Mouse (Mus musculus) hindbrain, embryonic 13.5 days (tissue): ENCODE measurements at regions not wholly inside any gene's neighbourhood (a gene's known extent, or its start where the extent isn't known, plus 50 kb on each side); places are given as distances from the start of the nearest gene placed in this dataset.
A peak's percentile ranks its signal among the peaks of the same experiment; 100 is the strongest.

Experiments used
- ATAC-seq: fragments of 200-750 bp; cut with Nextera tagmentation; 2 replicates; pipeline ENCODE4 v1.8.0; 2017; ENCODE audit warnings: moderate TSS enrichment; ENCODE audit not compliant: low FRiP score
- H3K27ac ChIP-seq: fragments of 300-500 bp; sonication (generic); 2 replicates; pipeline ENCODE4 v1.5.1; 2015; ENCODE audit warnings: inconsistent platforms, mild to moderate bottlenecking, moderate library complexity
- H3K27me3 ChIP-seq: fragments of 300-500 bp; sonication (generic); 2 replicates; pipeline ENCODE4 v1.6.1; 2015; ENCODE audit warnings: mild to moderate bottlenecking, inconsistent platforms
- H3K36me3 ChIP-seq: fragments of 300-500 bp; sonication (generic); 2 replicates; pipeline ENCODE4 v1.6.1; 2015; ENCODE audit warnings: mild to moderate bottlenecking, inconsistent platforms
- H3K4me1 ChIP-seq: fragments of 300-500 bp; sonication (generic); replicated peaks from 2 replicates; pipeline ENCODE4 v1.6.1; 2015; ENCODE audit warnings: inconsistent platforms
- H3K4me2 ChIP-seq: fragments of 300-500 bp; sonication (generic); 2 replicates; pipeline ENCODE4 v1.6.1; 2015; ENCODE audit warnings: inconsistent platforms, mild to moderate bottlenecking, moderate library complexity
- H3K4me3 ChIP-seq: fragments of 300-500 bp; sonication (generic); 2 replicates; pipeline ENCODE4 v1.5.1; 2015; ENCODE audit warnings: mild to moderate bottlenecking, inconsistent platforms
- H3K9ac ChIP-seq: fragments of 300-500 bp; sonication (generic); 2 replicates; pipeline ENCODE4 v1.6.1; 2015; ENCODE audit warnings: mild to moderate bottlenecking, inconsistent platforms
- H3K9me3 ChIP-seq: fragments of 300-500 bp; sonication (generic); 2 replicates; pipeline ENCODE4 v1.6.1; 2016; ENCODE audit warnings: inconsistent platforms
- WGBS: fragments of 180-500 bp; shearing (Covaris S2); methylation state at CpG from one replicate; pipeline ENCODE4 v1.1.7; 2015; 5-methylcytosine and 5-hydroxymethylcytosine counted together

GRCm38 (mm10) chr14:36617987-36618386 lies 350.6 kb downstream of the Ccser2 start:
- Histone ChIP-seq H3K9me3 (no peaks in the 10 kb centered on the region), H3K9ac (no peak overlapping the region), H3K4me2 (no peak overlapping the region), H3K4me1 (no peaks in the 10 kb centered on the region), H3K27ac (no peak overlapping the region), H3K4me3 (no peak overlapping the region), H3K36me3 (no peaks in the 10 kb centered on the region), H3K27me3 (no peaks in the 10 kb centered on the region)
- WGBS: 91% methylated on average over 5 of the region's 5 CpGs
- no peak for ATAC-seq

GRCm38 (mm10) chr14:36614926-36615325 lies 353.7 kb downstream of the Ccser2 start:
- no peaks in the 10 kb centered on the region for H3K9me3 ChIP-seq
- no peaks in the 10 kb centered on the region for H3K27me3 ChIP-seq
- no peak overlapping the region for H3K9ac ChIP-seq
- no peak overlapping the region for H3K4me2 ChIP-seq
- WGBS: 88% methylated on average over 3 of the region's 3 CpGs
- no peak overlapping the region for H3K4me3 ChIP-seq
- no peak for ATAC-seq
- no peaks in the 10 kb centered on the region for H3K36me3 ChIP-seq
- no peak overlapping the region for H3K27ac ChIP-seq
- no peaks in the 10 kb centered on the region for H3K4me1 ChIP-seq

GRCm38 (mm10) chr14:36612860-36613259 lies 355.7 kb downstream of the Ccser2 start:
- Histone ChIP-seq H3K4me2 (no peak overlapping the region), H3K9me3 (no peaks in the 10 kb centered on the region), H3K4me3 (no peak overlapping the region), H3K4me1 (no peaks in the 10 kb centered on the region), H3K36me3 (no peaks in the 10 kb centered on the region), H3K27ac (no peak overlapping the region), H3K27me3 (no peaks in the 10 kb centered on the region), H3K9ac (no peak overlapping the region)
- ATAC-seq: no peak
- WGBS: 93% methylated on average over 3 of the region's 3 CpGs

GRCm38 (mm10) chr14:36584065-36584635 lies 384.4 kb downstream of the Ccser2 start:
- H3K4me1 ChIP-seq: no peaks in the 10 kb centered on the region
- 59% methylated on average over 4 of the region's 4 CpGs for WGBS
- no peak overlapping the region for H3K27ac ChIP-seq
- no peaks in the 10 kb centered on the region for H3K27me3 ChIP-seq
- H3K9me3 ChIP-seq: no peaks in the 10 kb centered on the region
- no peaks in the 10 kb centered on the region for H3K36me3 ChIP-seq
- no peak overlapping the region for H3K4me2 ChIP-seq
- 0 out of 2 replicates have a peak, but pooled peaks have one; percentile 39 for ATAC-seq
- H3K4me3 ChIP-seq: no peak overlapping the region
- no peak overlapping the region for H3K9ac ChIP-seq

- ATAC-seq: 0 out of 2 replicates have a peak, but pooled peaks have one; percentile 52
- H3K27me3 ChIP-seq: no peaks in the 10 kb centered on the region
Observed at GRCm38 (mm10) chr14:36583338-36584064, 385.1 kb downstream of the Ccser2 start.

GRCm38 (mm10) chr14:36563229-36563865 lies 405.2 kb downstream of the Ccser2 start:
- no peak overlapping the region for H3K27ac ChIP-seq
- no peak overlapping the region for H3K4me3 ChIP-seq
- no peaks in the 10 kb centered on the region for H3K4me1 ChIP-seq
- H3K9ac ChIP-seq: no peak overlapping the region
- H3K36me3 ChIP-seq: no peaks in the 10 kb centered on the region
- no peaks in the 10 kb centered on the region for H3K27me3 ChIP-seq
- no peak overlapping the region for H3K4me2 ChIP-seq
- 25% methylated on average over 3 of the region's 3 CpGs for WGBS
- ATAC-seq: no peak
- H3K9me3 ChIP-seq: no peaks in the 10 kb centered on the region

More at GRCm38 (mm10) chr14:36583338-36584064, 385.1 kb downstream of the Ccser2 start:
- Histone ChIP-seq H3K4me1 (no peaks in the 10 kb centered on the region), H3K27ac (no peak overlapping the region), H3K4me3 (no peak overlapping the region), H3K36me3 (no peaks in the 10 kb centered on the region), H3K9me3 (no peaks in the 10 kb centered on the region), H3K4me2 (no peak overlapping the region), H3K9ac (no peak overlapping the region)
- 70% methylated on average over 3 of the region's 3 CpGs for WGBS

GRCm38 (mm10) chr14:36537402-36537801 lies 431.2 kb downstream of the Ccser2 start:
- H3K36me3 ChIP-seq: no peaks in the 10 kb centered on the region
- H3K9ac ChIP-seq: no peak overlapping the region
- H3K27ac ChIP-seq: no peak overlapping the region
- no peak for ATAC-seq
- H3K4me2 ChIP-seq: no peak overlapping the region
- no peaks in the 10 kb centered on the region for H3K27me3 ChIP-seq
- H3K9me3 ChIP-seq: no peaks in the 10 kb centered on the region
- H3K4me1 ChIP-seq: no peaks in the 10 kb centered on the region
- 90% methylated on average over 5 of the region's 5 CpGs for WGBS
- no peak overlapping the region for H3K4me3 ChIP-seq

GRCm38 (mm10) chr14:36527310-36527709 lies 432.6 kb downstream of the 4930474N05Rik start:
- no peaks in the 10 kb centered on the region for H3K9me3 ChIP-seq
- H3K4me2 ChIP-seq: no peak overlapping the region
- no peak overlapping the region for H3K4me3 ChIP-seq
- no peaks in the 10 kb centered on the region for H3K36me3 ChIP-seq
- no peaks in the 10 kb centered on the region for H3K27me3 ChIP-seq
- H3K9ac ChIP-seq: no peak overlapping the region
- WGBS: 90% methylated on average over 1 of the region's 1 CpGs
- H3K27ac ChIP-seq: no peak overlapping the region
- H3K4me1 ChIP-seq: no peaks in the 10 kb centered on the region
- ATAC-seq: no peak

- Histone ChIP-seq H3K4me2 (no peak overlapping the region), H3K4me1 (no peaks in the 10 kb centered on the region), H3K9ac (no peak overlapping the region), H3K27me3 (no peaks in the 10 kb centered on the region), H3K36me3 (no peaks in the 10 kb centered on the region), H3K9me3 (no peaks in the 10 kb centered on the region), H3K4me3 (no peak overlapping the region), H3K27ac (no peak overlapping the region)
- ATAC-seq: no peak
Observed at GRCm38 (mm10) chr14:36525591-36526037, 430.9 kb downstream of the 4930474N05Rik start.

GRCm38 (mm10) chr14:36502076-36502994 lies 407.6 kb downstream of the 4930474N05Rik start:
- Histone ChIP-seq H3K9ac (no peak overlapping the region), H3K27me3 (no peaks in the 10 kb centered on the region), H3K4me2 (no peak overlapping the region), H3K4me1 (no peaks in the 10 kb centered on the region), H3K27ac (no peak overlapping the region), H3K9me3 (no peaks in the 10 kb centered on the region), H3K36me3 (no peaks in the 10 kb centered on the region), H3K4me3 (no peak overlapping the region)
- ATAC-seq: no peak; the same call in 1 of the 2 replicates
- whole genome bisulfite sequencing: 75% methylated on average over 2 of the region's 2 CpGs

GRCm38 (mm10) chr14:36499323-36499722 lies 404.6 kb downstream of the 4930474N05Rik start:
- WGBS: 89% methylated on average over 2 of the region's 2 CpGs
- Histone ChIP-seq H3K9ac (no peak overlapping the region), H3K27me3 (no peaks in the 10 kb centered on the region), H3K9me3 (no peaks in the 10 kb centered on the region), H3K27ac (no peak overlapping the region), H3K4me3 (no peak overlapping the region), H3K36me3 (no peaks in the 10 kb centered on the region), H3K4me2 (no peak overlapping the region), H3K4me1 (no peaks in the 10 kb centered on the region)
- no peak for ATAC-seq

GRCm38 (mm10) chr14:36485499-36485898 lies 390.8 kb downstream of the 4930474N05Rik start:
- ATAC-seq: no peak

More at GRCm38 (mm10) chr14:36485499-36485898, 390.8 kb downstream of the 4930474N05Rik start:
- Histone ChIP-seq H3K27me3 (no peaks in the 10 kb centered on the region), H3K36me3 (no peaks in the 10 kb centered on the region), H3K4me3 (no peak overlapping the region), H3K9me3 (no peaks in the 10 kb centered on the region), H3K4me1 (no peaks in the 10 kb centered on the region), H3K4me2 (no peak overlapping the region), H3K27ac (no peak overlapping the region), H3K9ac (no peak overlapping the region)
